Mouse (Mus musculus) cerebellum, postnatal 14 days (tissue): ENCODE data around the gene Galnt18.

Experiments used
- DNase-seq, 2 experiments: peaks; one replicate each; pipeline ENCODE4 v3.0.0; 2021; ENCODE audit warnings: mixed read lengths in 2 of 2

Gene Galnt18

DNA sequence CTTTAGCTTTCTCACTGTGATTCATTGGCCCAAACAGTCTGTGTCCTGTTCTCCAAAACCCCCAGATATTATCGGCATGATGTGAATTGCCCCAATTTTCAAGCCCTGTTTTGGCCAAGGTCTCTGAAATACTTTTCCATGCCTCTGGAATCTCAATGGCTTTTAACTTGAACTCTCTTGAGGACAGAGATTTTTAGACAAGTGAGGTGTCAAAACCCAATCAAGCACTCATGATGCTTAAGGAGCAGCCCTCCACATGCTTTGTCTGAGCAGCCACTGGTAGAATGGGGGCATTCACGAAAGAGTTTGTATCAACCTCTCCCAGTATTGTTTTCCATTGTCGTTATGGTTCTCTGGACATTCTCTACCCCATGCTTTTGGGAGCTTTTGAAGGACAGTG, 9.2 kb downstream of the Galnt18 start:
- no peak for DNase-seq

DNA sequence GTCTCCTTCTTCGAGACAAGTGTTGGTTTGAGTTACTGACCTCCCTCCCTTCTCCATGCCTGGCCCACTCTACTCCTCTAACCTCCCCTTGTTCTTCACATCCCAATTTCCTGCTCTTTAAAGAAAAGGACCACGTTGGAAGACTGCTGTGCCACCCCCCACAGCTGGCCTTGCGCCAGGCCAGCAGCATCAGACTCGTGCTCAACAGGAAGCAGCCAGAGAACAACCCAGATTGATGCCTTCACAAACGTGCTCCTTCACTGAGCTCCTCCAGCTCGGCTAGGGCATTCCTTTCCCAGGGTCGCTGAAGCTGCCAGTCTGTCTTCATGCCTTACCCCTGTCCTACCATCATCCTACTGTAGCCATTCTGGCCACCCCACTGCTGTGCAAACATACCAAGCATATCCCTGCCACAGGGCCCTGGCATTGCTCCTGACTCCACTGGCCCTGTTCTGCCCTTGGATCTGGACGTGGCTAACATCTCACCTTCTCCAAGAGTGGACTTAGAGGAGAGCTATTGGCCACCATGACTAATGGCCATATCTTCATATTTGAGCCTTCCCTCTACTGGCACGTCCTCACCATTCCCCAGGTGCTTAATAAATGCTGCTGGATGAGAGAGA, 13.5 kb downstream of the Galnt18 start:
- DNase-seq, result peak in 1 of 2 experiments; percentile 22

DNA sequence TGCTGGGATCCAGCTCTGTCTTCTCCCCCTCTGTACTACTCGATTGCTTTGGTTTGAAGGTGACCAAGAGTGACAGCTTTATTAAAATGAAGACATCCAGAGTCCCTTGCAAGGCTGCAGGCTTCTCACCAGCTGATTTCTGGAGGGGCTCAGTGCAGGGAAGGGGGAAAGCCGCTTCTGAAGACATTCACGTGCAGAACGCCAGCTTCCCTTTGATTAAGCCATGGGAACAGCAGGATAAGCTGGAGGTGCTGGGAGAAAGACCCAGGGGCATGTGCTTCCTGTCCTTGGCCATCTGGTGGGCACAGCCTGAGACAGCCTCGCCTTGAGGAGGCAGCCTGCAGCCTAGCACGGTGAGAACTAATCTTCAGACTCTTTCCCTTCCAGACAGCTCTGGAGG, 17.0 kb downstream of the Galnt18 start:
- peak; percentile 37 to 42 for DNase-seq

DNA sequence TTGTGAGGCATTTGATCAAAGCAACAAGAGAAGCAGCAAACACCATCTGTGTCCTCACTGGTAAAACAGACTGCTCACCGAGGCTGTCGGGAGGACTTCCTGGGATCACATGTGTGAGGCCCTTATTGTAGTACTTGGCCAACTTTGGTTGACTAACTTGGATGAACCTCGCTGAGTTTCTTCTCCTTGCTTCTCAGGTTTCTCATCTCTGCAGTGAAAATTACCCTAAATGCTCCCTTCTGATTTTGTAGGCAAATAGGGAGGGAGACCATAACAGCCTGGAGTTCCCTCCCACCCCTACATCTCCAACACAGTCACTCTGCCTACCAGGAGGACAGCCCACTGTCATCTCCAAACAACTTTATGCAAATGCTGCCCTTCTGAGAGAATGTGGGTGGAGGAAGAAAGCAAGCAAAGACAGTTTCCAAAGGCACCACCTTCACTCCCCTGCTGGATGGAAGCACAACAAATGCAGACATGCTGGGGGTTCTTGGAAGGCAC, 31.2 kb downstream of the Galnt18 start:
- no peak for DNase-seq

DNA sequence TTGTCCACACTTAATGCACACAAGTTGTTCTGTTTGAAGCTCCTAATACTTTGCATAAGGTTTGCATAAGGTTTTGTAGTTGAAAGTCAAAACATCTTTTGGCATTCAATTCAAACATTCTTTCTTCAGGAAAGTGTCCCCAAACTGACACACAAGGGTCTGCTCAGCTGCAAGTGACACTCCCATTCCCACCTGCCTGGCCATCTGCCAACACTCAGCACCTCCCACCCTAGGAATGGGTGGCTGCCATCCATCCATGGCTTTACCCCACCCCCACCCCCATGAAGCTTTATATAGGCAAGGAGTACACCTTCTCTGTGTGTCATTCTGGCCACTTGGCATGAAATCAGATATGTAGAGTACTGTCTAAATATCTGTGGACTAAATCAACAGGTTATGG, 35.0 kb downstream of the Galnt18 start:
- DNase-seq, result no peak

DNA sequence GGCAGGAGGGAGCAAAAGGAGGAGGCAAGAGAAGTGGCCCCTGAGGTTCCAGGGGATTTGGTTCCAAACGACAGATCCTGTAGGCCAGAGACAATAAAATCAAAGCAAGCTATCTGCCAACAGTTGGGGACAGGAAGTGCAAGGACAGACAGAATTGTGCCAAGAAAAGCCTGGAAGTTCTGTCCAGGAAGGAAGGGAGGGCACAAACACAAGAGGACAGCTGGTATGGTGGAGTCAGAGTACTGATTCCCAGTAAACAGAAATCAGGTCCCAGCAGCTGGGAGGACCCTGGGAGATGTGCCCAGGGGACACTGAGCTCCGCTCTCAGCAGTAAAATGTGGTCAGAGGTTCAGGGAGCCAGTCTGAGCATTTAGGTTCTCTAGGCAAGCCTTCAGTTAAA, 38.2 kb downstream of the Galnt18 start:
- no peak for DNase-seq

DNA sequence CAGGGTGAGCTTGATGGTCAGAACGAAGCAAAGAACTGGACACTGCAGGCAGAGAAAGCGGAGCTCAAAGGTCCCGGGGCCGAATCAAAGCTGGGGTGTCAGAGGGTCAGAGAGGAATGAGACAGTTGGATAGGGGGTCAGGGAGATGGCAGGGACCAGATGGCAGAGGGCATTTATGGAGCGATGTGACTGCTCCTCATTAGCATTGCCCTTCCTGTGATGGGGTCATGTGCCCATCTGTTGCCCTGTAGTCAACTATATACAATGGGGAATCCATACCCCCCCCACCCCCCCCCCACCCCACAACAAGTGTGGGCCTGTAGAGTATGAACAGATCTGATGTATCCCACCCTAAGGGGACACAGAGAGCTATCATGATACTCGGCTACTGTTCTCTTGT, 39.7 kb downstream of the Galnt18 start:
- DNase-seq, result no peak

DNA sequence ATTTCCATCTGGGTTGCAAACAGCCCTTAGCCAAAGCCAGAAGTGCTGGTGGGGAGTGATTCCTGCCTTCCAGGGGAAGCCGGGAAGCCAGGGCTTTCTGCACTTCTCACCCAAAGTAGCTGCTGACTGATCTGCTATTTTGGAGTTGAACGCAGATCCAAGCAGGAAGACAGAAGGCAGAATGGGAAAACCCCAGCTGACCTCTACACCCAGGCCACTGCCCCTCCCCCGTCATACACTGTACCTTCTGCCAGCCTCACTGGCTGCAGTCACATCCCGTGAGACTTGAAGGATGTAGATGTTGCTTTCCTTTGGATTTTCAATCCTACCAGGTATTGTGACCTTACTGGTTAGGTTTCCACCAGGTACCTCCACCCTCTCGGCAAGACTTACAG, 40.4 kb downstream of the Galnt18 start:
- peak in 1 of 2 experiments; percentile 34 for DNase-seq

DNA sequence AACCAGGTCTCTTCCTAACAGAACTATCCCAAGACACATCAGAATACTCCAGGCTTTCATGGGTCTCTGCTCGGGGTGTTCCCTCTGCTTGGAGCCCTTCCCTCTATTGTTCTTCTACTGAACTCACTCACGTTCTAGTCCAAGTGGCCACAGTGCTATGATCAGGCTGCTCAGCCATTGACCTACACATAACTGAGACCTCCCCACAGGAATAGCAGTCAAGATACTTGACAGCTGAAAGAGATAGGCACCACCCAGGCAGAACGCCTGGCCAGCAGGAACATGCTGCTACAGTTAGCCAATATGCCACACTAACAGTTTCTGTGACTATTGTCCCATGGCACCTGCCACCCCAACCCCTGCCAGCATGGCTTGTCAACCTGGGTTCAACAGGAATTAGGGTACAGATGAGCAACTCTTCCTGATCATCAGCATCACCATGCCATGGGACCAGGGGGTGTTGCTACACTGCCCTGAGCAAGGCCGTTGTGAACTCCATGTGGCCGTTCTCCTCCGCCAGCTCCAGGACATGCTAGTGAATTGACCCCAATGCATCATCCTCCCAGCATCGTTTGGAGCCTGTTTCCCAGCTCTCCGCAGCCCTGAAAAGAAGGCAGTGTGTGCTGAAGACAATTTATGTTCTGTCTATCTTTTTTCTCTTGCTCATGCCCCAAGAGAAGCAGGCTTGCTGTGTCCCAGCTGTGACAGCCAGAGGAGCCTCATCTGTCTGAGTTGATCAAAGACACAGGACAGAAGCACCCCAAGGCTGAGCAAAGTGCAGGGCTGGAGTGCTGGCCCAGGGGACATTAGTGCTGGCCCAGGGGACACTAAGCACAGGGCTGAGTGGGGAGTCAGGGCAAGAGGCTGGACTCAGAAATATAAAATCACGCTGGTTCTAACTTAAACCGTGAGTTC, 41.1 kb downstream of the Galnt18 start:
- DNase-seq, result peak in 1 of 2 experiments; percentile 14

DNA sequence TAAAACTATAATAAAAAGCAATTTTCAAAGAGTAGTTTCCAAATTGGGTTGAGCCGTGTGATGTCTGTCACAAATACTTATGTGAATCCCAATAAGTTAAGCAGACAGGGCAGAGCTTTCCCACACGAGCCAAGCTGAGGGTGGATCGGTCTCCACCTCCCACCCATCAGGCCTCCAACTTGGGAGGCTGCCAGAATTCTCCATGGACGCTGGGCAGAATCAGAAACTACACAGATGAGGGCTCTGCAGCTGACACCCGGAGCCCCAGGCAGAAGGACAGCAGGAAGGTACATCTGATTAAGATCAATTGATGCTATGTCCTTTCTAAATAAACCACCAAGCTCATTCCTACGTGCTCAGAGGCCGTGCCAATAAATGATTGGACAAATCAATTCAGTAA, 42.4 kb downstream of the Galnt18 start:
- peak; percentile 49 to 55 for DNase-seq

DNA sequence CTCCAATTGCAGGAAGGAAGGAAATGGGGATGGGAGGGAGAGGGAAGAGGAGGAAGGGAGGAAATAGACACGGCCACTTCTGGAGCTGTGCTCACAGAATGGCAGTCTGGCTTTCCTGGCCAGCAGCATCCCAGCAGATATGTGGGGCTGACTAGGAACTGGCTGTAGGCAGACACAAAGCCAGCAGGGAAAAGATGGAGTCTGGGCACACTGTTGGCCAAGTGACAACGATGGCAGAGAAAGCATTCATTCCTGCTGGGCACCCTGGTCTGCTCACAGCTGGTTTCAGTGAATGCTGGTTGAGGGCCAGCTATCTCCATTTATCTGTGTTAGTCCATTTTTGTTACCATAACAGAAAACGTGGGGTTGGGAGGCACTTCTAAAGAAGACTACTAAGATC, 43.4 kb downstream of the Galnt18 start:
- peak; percentile 44 to 53 for DNase-seq

DNA sequence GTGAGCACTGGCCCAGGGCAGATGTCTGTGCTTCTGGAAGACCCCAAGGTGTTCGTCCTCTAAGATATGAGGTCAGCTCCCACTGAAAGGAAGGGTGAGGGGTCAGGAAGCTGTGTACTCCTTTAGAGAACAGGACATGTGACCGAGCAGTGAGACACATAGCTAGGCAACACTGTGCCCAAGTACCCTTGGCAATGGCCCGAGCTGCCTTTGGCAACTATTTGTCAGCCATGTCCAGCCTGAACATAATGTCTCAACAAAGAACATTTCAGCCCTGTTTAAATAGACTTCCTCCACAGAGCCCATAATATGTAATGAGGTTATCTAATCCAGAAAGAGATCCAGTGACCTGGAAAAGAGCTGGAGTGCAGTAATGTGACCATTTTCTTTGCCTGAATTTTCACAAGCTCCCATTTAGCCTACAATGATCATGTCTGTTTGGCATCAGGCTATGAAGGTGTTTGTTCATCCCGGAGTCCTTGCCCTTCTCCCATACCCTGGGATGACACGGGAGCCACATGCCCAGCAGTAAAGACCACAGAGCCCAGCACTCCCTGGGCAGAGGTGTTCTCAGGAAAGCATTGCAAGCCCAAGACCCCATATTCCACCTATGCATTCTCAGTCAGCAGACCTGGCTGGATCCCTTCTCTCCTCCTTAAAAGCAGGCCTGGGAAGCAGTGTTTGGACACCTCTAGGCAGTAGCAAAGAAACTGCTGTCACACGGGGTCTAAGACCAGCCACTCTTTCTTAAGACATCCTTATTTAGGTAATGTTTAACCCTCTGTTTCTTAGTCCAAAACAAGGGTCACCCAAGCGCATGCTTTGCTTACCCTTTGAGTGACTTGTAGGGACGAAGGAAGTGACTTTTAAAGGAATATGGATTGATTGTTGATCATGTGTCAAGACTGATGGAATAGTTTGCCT, 49.2 kb downstream of the Galnt18 start:
- DNase-seq, result peak in 1 of 2 experiments; percentile 20

DNA sequence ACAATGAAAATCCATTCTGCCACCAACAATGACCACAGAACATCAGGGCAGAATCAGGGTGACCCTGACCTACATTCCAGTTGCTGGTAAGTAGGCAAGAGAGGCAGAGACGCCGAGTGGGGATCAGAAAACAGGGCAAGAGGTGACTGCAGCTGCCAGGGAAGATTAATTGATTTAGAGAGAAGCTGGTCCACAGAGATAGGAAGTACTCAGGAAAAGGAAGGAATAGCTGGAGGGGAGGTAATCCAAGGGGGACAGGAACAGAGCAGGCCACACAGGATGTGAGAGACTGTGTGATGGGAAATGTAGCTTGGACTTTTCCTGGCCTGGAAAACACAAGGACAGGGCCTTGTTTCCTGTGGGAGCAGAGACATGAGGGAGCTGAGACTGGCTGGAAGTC, 52.8 kb downstream of the Galnt18 start:
- DNase-seq, result no peak

DNA sequence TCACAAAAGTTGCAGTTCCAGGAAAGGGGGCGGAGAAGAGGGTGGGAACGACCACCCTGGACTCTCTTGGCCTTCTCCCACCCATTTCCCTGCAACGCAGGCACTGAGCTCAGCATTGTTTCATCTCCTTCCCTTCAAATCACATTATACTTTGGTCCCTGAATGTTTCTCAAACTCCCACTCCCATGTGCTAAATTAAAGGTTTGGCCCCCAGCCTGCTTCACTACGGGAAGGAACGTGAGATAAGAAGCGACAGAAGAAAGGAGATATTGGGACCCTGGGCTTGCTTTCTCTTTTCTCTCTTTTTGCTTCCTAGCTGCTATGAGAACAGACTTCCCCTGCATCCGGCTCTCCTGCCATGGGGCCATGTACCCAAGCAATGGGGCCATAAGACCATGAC, 55.0 kb downstream of the Galnt18 start:
- DNase-seq, result no peak

DNA sequence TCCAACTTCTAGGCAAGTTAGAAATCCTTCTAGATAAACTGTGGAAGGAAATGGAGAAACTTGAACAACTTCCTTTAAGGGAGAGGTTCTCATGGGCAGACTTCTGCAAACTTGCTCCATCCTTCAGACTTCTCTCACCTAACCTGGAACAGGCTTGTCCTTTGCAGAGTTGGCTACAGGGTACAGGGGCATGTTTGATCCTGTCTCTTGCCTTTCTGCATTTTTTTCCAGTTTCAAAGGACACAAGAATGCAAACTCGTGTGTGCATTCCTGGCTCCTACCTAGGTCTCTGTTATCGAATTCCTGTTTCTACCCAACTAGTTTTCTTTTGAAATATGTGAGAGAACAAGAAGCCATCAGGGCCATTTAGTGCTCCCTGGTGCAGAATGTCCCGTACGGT, 55.8 kb downstream of the Galnt18 start:
- DNase-seq, result no peak

DNA sequence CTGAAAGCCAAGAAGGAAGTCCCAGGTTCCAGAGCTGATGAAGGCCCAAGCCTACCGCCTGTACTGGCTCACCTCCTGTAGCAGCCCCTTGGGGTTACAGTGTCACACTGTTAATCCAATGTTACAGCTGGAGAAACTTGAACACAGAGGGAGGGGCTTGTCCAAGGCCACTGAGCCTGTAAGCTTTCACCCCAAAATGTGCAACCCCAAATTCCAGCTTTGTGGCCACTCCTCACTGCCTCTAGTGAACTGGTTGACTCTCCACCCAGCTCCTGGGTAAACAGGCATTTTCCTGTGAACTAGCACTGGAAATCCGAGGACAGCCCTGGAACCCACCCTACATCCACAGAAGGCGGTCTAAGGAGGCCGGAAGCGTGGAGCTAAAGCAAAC, 58.5 kb downstream of the Galnt18 start:
- no peak for DNase-seq

DNA sequence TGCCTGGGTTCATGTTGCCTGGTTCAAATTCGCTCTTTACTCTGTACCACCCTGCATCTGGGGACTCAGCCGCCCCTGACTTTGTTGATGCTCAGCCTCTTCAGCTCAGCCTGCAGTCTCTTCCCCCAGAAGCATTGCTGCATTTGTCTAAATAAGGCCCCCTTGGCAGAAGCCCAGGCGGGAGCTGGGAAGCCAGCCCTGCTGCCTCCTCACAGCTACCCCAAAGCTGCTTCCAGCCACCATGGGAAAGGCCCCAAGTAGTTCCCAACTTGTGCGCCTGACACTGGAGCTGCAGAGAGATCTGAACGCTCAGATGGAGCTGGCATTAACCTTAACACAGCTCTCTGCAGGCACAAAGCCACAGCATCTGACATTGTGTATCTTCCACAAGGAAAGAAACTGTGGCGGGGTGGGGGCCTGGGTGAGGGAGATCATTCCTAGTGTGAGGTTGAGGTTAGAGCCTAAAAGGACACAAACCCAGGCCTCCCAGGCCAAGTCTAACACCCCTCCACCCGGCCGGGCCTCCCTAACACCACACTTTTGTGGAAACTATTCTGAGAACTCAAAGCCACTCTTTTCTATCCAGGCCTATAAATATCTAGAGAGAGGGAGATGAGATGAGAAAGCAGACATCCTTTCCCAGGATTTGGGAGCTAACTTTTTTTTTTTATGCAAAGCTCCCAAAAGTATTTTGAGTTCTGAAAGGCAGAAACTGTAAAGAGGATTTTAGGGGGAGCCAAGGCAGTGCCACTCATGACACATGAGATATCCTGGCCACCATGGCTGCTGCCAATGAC, 59.1 kb downstream of the Galnt18 start:
- DNase-seq, result peak; percentile 36 to 44

DNA sequence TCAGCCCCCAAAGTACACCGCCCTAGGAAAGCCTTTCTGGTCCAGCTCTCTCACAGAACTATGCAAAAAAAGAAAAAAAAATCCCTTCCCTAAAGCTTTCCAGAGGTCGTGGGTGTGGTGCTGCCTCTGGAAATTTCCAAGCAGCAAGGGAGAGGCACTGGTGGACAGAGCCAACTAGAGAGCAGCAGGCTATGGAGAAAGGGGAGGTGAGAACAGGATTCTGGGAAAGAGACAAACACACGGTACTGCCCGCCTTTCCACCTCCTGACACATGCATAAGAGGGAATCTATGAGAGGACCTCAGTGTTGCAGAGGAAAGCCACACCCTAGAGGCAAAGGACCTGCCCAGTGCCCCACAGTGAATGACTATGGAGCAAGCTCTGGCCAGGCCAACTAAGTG, 60.9 kb downstream of the Galnt18 start:
- no peak for DNase-seq

DNA sequence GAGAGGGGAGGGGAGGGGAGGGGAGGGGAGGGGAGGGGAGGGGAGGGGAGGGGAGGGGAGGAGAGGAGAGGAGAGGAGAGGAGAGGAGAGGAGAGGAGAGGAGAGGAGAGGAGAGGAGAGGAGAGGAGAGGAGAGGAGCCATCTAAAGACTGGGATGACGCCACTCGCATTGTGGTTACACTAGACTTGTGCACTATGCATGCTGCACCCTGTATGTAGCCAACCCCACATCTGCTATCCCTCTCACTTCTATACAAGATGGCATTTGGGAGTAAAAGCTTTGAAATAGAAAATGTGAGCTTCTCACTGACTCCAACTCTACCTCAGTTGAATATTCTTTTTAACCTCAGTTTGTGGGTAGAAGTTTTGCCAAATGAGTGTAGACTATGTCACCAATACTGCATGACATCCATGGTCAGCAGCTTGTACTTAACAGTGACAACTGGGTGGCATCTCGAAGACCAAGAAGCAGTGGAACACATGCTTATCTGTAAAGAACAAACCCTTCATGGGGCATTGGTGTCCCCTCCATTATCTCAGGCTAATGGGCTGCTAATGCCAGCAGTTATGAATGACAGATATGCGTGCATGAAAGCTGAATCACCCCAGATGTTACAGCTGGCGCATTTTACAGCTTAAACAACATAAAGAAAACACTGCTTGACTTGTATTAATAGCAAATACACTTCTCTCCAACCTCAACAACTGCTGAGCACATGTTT, 65.0 kb downstream of the Galnt18 start:
- DNase-seq, result no peak

DNA sequence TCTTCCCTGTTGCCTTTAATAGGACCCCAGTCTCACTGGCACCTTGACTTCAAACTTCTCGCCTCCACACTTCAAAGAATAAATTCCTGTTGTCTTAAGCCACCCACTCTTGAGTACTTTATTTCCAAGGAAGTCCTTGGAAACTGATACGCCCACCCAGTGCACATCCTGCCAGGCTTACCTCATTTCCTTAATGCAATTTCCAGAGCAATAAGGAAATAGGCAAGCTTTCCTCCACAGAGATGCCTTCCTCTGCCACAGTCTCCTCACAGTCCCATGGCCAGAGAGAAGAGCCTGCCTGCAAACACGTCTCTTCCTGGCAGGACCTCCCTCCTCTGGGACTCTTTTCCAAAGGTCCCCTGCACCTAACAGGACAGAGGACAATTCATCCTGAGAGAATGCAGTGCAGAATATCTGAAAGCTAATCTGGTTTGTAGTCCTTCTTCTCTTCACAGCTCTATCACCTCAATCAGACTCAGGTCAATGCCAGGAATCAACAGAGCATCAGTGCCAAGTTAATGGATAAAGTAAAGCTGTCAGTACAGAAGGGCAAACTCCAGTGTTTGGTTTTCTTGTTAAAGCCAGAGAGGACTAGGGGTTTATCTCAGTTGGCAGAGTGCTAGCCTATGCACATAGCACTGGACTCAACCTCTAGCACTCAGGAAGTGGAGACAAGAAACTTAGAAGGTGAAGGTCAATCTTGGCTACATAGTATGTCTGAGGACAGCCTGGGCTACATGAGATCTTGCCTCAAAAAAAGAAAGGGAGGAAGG, 65.8 kb downstream of the Galnt18 start:
- DNase-seq, result no peak

DNA sequence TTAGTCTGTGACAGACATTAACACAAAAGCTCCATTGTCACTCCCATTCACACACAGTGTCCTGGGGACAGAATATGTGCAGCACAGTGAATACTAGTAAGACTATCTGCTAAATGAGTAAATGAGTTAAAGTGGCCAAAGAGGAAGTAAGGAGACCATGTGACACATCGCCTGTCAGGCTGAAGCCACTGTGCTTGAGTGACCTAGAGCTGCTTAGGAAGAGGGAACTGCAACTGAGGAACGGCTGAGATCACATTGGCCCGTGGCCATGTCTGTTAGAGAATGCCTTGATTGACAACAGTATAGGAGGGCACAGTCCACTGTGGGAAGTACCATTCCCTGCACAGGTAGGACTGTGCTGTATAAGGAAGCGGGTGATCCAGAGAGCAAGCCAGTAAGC, 67.0 kb downstream of the Galnt18 start:
- DNase-seq, result no peak
